ENCODE assay signal across 8 mouse cellular contexts in genomic region chr17:26662978-26663683, GRCm38 (mm10). TPM values are rescaled to one million over a fixed set of nuclear protein-coding genes. Genes with fewer than 3 reads are reported as not detected.
DNase-seq lines count a peak whose midpoint lies in the region; ATAC-seq and TF ChIP-seq lines count a peak whose summit lies in the region.

Atp6v0e (plus strand) TSS chr17:26663231.

- no peaks in the 10 kb centered on the region for H3K79me2 ChIP-seq in liver, adult 2 months (ENCODE audit: control insufficient read depth, insufficient read depth, low read length)
- H3K79me2 ChIP-seq in myocyte (ENCODE audit: control insufficient read depth, insufficient read depth) = no peaks in the 10 kb centered on the region

- peak within 1 kb of the TSS; percentile 72 for H3K4me3 ChIP-seq in heart, embryonic 11.5 days (ENCODE audit: low read depth, low read length)
- peak within 1 kb of the TSS; percentile 79 for H3K4me3 ChIP-seq in kidney, embryonic 16.5 days (ENCODE audit: low read length)
- H3K4me3 ChIP-seq in liver, adult 2 months (ENCODE audit: insufficient read depth, low read depth, low read length) = peak within 1 kb of the TSS; percentile 44
- H3K4me3 ChIP-seq in myocyte = peak within 1 kb of the TSS; percentile 51

- H3K9me3 ChIP-seq in heart, embryonic 11.5 days (replicated peaks; ENCODE audit: control insufficient read depth, low read length) = no peaks in the 10 kb centered on the region
- no peaks in the 10 kb centered on the region for H3K9me3 ChIP-seq in kidney, embryonic 16.5 days (ENCODE audit: low read length)

- WGBS in heart, embryonic 11.5 days (ENCODE audit: insufficient replicate concordance) = 2% methylated on average over 28 of the region's 28 CpGs
- WGBS in kidney, embryonic 16.5 days = 1% methylated on average over 28 of the region's 28 CpGs
- WGBS in liver, adult 2 months = 2% methylated on average over 28 of the region's 28 CpGs

- H3ac ChIP-seq in myocyte (ENCODE audit: control insufficient read depth, insufficient read length) = peak within 1 kb of the TSS; percentile 54

- no peaks in the 10 kb centered on the region for H3K27me3 ChIP-seq in heart, embryonic 11.5 days (ENCODE audit: control insufficient read depth, insufficient read depth, low read length)
- 0 out of 2 replicates have a peak, but pooled peaks cover 3% of the 10 kb centered on the region for H3K27me3 ChIP-seq in kidney, embryonic 16.5 days (ENCODE audit: insufficient read depth, low read length)
- no peaks in the 10 kb centered on the region for H3K27me3 ChIP-seq in liver, adult 2 months (ENCODE audit: control insufficient read depth, insufficient read depth, low read length)
- H3K27me3 ChIP-seq in myocyte (ENCODE audit: control insufficient read depth, insufficient read depth, insufficient read length) = no peaks in the 10 kb centered on the region
- H3K27me3 ChIP-seq in splenic B cell, adult 2 months (ENCODE audit: control insufficient read depth, insufficient read depth, low read length, poor library complexity, severe bottlenecking) = no peaks in the 10 kb centered on the region; the same call in 1 of the 2 replicates

- peak; percentile 90 for ATAC-seq in erythroblast, adult 5-6 weeks (replicated peaks; ENCODE audit: low FRiP score, poor library complexity, severe bottlenecking)
- peak; percentile 74 for ATAC-seq in heart, embryonic 11.5 days (replicated peaks; ENCODE audit: insufficient number of reproducible peaks, low FRiP score, low TSS enrichment)
- peak; percentile 88 for ATAC-seq in kidney, embryonic 16.5 days (ENCODE audit: low FRiP score, low TSS enrichment)

- TF ChIP-seq CTCF in liver, adult 2 months (IDR thresholded peaks at IDR 0.05; ENCODE audit: low read depth, low read length) = peak; percentile 98

- peak; percentile 50; the same call in 1 of the 2 replicates for TF ChIP-seq POLR2A in liver, adult 2 months (IDR thresholded peaks at IDR 0.05; ENCODE audit: extremely low read depth, insufficient read depth, low read length)
- peak; percentile 62 for TF ChIP-seq POLR2A in myocyte (IDR thresholded peaks at IDR 0.05; ENCODE audit: insufficient read length, low read depth)

- H3K36me3 ChIP-seq in heart, embryonic 11.5 days (ENCODE audit: control insufficient read depth, insufficient read depth, low read length) = no peaks in the 10 kb centered on the region
- H3K36me3 ChIP-seq in kidney, embryonic 16.5 days (ENCODE audit: insufficient read depth, low read length) = no peaks in the 10 kb centered on the region
- no peaks in the 10 kb centered on the region for H3K36me3 ChIP-seq in liver, adult 2 months (ENCODE audit: control insufficient read depth, insufficient read depth, low read length)
- no peaks in the 10 kb centered on the region for H3K36me3 ChIP-seq in myocyte (ENCODE audit: control insufficient read depth, insufficient read depth)
- H3K36me3 ChIP-seq in splenic B cell, adult 2 months (ENCODE audit: control insufficient read depth, insufficient read depth, low read length, poor library complexity, severe bottlenecking) = no peaks in the 10 kb centered on the region

- peak within 1 kb of the TSS; percentile 29 for H3K27ac ChIP-seq in heart, embryonic 11.5 days (ENCODE audit: low read depth, low read length)
- H3K27ac ChIP-seq in kidney, embryonic 16.5 days (ENCODE audit: low read length) = peak within 1 kb of the TSS; percentile 54; the same call in 1 of the 2 replicates
- no peak within 1 kb of the TSS; the same call in 1 of the 2 replicates for H3K27ac ChIP-seq in liver, adult 2 months (replicated peaks; ENCODE audit: insufficient read depth, low read depth, low read length)

- H3K9ac ChIP-seq in heart, embryonic 11.5 days (ENCODE audit: low read depth, low read length) = peak within 1 kb of the TSS; percentile 81
- peak within 1 kb of the TSS; percentile 80 for H3K9ac ChIP-seq in kidney, embryonic 16.5 days (replicated peaks; ENCODE audit: low read length)
- H3K9ac ChIP-seq in liver, adult 2 months (ENCODE audit: low read depth, low read length) = peak within 1 kb of the TSS; percentile 39

- peaks cover 18% of the 10 kb centered on the region for H3K4me1 ChIP-seq in heart, embryonic 11.5 days (ENCODE audit: control insufficient read depth, insufficient read depth, low read length)
- H3K4me1 ChIP-seq in kidney, embryonic 16.5 days (ENCODE audit: insufficient read depth, low read length) = peaks cover 10% of the 10 kb centered on the region
- H3K4me1 ChIP-seq in liver, adult 2 months (ENCODE audit: control insufficient read depth, insufficient read depth, low read length) = peaks cover 5% of the 10 kb centered on the region; the same call in 1 of the 2 replicates

- DNase-seq in B cell, adult 2 months = peak; percentile 97
- DNase-seq in brain, adult 2 months (ENCODE audit: low read depth, low spot score) = peak; percentile 99
- DNase-seq in liver, adult 2 months (ENCODE audit: extremely low read depth, low read depth, low spot score) = peak; percentile 90
- peak; percentile 97 for DNase-seq in splenic B cell, adult 2 months (ENCODE audit: low read depth, low spot score)

- peak within 1 kb of the TSS; percentile 86 for H3K4me2 ChIP-seq in heart, embryonic 11.5 days
- peak within 1 kb of the TSS; percentile 98 for H3K4me2 ChIP-seq in kidney, embryonic 16.5 days (replicated peaks; ENCODE audit: low read depth, low read length)
- H3K4me2 ChIP-seq in myocyte (ENCODE audit: low read depth) = peak within 1 kb of the TSS; percentile 91

TF ChIP-seq in myocyte, 11 proteins besides CTCF, POLR2A, EP300 and RAD21:
- TF ChIP-seq POLR2AphosphoS2 (IDR thresholded peaks at IDR 0.05; ENCODE audit: insufficient read length, low read depth) = peak; percentile 80
- no peak for TF ChIP-seq TCF3 (IDR thresholded peaks at IDR 0.05; ENCODE audit: insufficient read length, low read depth)
- no peak for TF ChIP-seq MYOD1 (IDR thresholded peaks at IDR 0.05; ENCODE audit: control insufficient read depth in 1 of 3, insufficient read length in 2 of 3, low read depth in 2 of 3)
- no peak for TF ChIP-seq MAX (IDR thresholded peaks at IDR 0.05; ENCODE audit: low read depth)

RNA-seq across cellular contexts. Expression of gene Atp6v0e, which starts in this region (rescaled TPM):
- total RNA-seq in erythroblast, adult 5-6 weeks (2015; ENCODE audit: low replicate concordance) = 119 and 130 TPM in 2 replicates
- total RNA-seq in erythroblast, adult 5-6 weeks (2017; ENCODE audit: low replicate concordance) = 100 and 176 TPM in 2 replicates
- 189 and 204 TPM in 2 replicates for polyA plus RNA-seq in heart, embryonic 11.5 days (2014; fragmentation: Nextera tagmentation; extraction: Ambion mirVana)
- 251 and 271 TPM in 2 replicates for polyA plus RNA-seq in kidney, embryonic 16.5 days (2015; fragmentation: Nextera tagmentation; extraction: Ambion mirVana)
- total RNA-seq in liver, adult 2 months (2014; rRNA removed) = 104 and 108 TPM in 2 replicates
- 122 and 131 TPM in 2 replicates for polyA plus RNA-seq in liver, adult 2 months (2012; rRNA removed)
- 211 TPM for polyA plus RNA-seq in myocyte (2012; fragmentation: generic; extraction: Trizol)
